Mouse (Mus musculus): ENCODE data around the gene Chrdl1.

The Chrdl1 gene

GRCm38 (mm10) chrX:143393791-143394369 lies at the start of gene Chrdl1:
Gene Chrdl1 (minus strand): TSS chrX:143394262.
- peak; percentile 4 for DNase-seq (ENCODE audit: low spot score)

- DNase-seq (ENCODE audit: low spot score) = no peak
These were observed 48.6 kb upstream of the Chrdl1 start for GRCm38 (mm10) chrX:143442638-143443037.

- no peak for DNase-seq (ENCODE audit: low spot score)
These were observed 10.5 kb upstream of the Chrdl1 start for GRCm38 (mm10) chrX:143404601-143405000.

- DNase-seq (ENCODE audit: low spot score) = no peak
These were observed 27.7 kb downstream of the Chrdl1 start for GRCm38 (mm10) chrX:143366256-143366959.

- DNase-seq (ENCODE audit: low spot score) = no peak
These were observed 46.8 kb downstream of the Chrdl1 start for GRCm38 (mm10) chrX:143347227-143347626.

- no peak for DNase-seq (ENCODE audit: low spot score)
These were observed 47.3 kb downstream of the Chrdl1 start for GRCm38 (mm10) chrX:143346739-143347138.

- DNase-seq (ENCODE audit: low spot score) = peak; percentile 2
These were observed 49.3 kb downstream of the Chrdl1 start for GRCm38 (mm10) chrX:143344509-143345495.

GRCm38 (mm10) chrX:143338156-143338555 lies 55.9 kb downstream of the Chrdl1 start:
- DNase-seq (ENCODE audit: low spot score) = no peak

- DNase-seq (ENCODE audit: low spot score) = no peak
These were observed 56.5 kb downstream of the Chrdl1 start for GRCm38 (mm10) chrX:143337561-143337960.

GRCm38 (mm10) chrX:143336661-143337060 lies 57.4 kb downstream of the Chrdl1 start:
- DNase-seq (ENCODE audit: low spot score) = no peak

GRCm38 (mm10) chrX:143335846-143336245 lies 58.2 kb downstream of the Chrdl1 start:
- DNase-seq (ENCODE audit: low spot score) = no peak

GRCm38 (mm10) chrX:143313166-143313565 lies 80.9 kb downstream of the Chrdl1 start:
- DNase-seq (ENCODE audit: low spot score) = no peak

- DNase-seq (ENCODE audit: low spot score) = no peak
These were observed 99.3 kb downstream of the Chrdl1 start for GRCm38 (mm10) chrX:143294726-143295125.

- DNase-seq (ENCODE audit: low spot score) = no peak
These were observed 118.9 kb downstream of the Chrdl1 start for GRCm38 (mm10) chrX:143275202-143275601.

GRCm38 (mm10) chrX:143250709-143251108 lies 143.4 kb downstream of the Chrdl1 start:
- no peak for DNase-seq (ENCODE audit: low spot score)

Measured in urinary bladder, postnatal 25 days (tissue).